Mouse (Mus musculus) lung, postnatal 0 days (tissue): Measurements from ENCODE around the gene Trim62. TPM values are rescaled to one million over a fixed set of nuclear protein-coding genes. Genes with fewer than 3 reads are reported as not detected.

Source experiments
- ATAC-seq: fragments of 200-750 bp; cut with Nextera tagmentation; 2 replicates; pipeline ENCODE4 v1.8.0; 2017; ENCODE audit warnings: moderate library complexity
- DNase-seq: peaks from one replicate; pipeline ENCODE4 v3.0.0-alpha.2; 2016; ENCODE audit warnings: low spot score
- H3K27ac ChIP-seq: fragments of 300-500 bp; sonication (generic); 2 replicates; pipeline ENCODE4 v1.5.1; 2014; ENCODE audit warnings: antibody characterized with exemption, mild to moderate bottlenecking, low read length, mixed read lengths
- H3K27me3 ChIP-seq: fragments of 300-500 bp; sonication (generic); replicated peaks from 2 replicates; pipeline ENCODE4 v1.6.1; 2014; ENCODE audit warnings: low read length, mixed read lengths; ENCODE audit not compliant: insufficient read depth
- H3K36me3 ChIP-seq: fragments of 300-500 bp; sonication (generic); 2 replicates; pipeline ENCODE4 v1.6.1; 2014; ENCODE audit warnings: low read length, mixed read lengths; ENCODE audit not compliant: insufficient read depth
- H3K4me1 ChIP-seq: fragments of 300-500 bp; sonication (generic); 2 replicates; pipeline ENCODE4 v1.6.1; 2014; ENCODE audit warnings: antibody characterized with exemption, low read depth, low read length, mixed read lengths; ENCODE audit not compliant: insufficient read depth
- H3K4me2 ChIP-seq: fragments of 300-500 bp; sonication (generic); replicated peaks from 2 replicates; pipeline ENCODE4 v1.6.1; 2014; ENCODE audit warnings: low read depth, mild to moderate bottlenecking, low read length, moderate library complexity, mixed read lengths
- H3K4me3 ChIP-seq: fragments of 300-500 bp; sonication (generic); 2 replicates; pipeline ENCODE4 v1.5.1; 2014; ENCODE audit warnings: low read depth, low read length
- H3K9ac ChIP-seq: fragments of 300-500 bp; sonication (generic); replicated peaks from 2 replicates; pipeline ENCODE4 v1.6.1; 2014; ENCODE audit warnings: low read depth, mild to moderate bottlenecking
- H3K9me3 ChIP-seq: fragments of 300-500 bp; sonication (generic); 2 replicates; pipeline ENCODE4 v1.6.1; 2016; ENCODE audit warnings: low read length, mixed read lengths
- CTCF ChIP-seq: IDR thresholded peaks from 2 replicates; pipeline ENCODE4 v1.5.1; 2016; ENCODE audit warnings: antibody characterized with exemption, mild to moderate bottlenecking
- EP300 ChIP-seq: IDR thresholded peaks from 2 replicates; pipeline ENCODE4 v1.6.1; 2016; ENCODE audit warnings: antibody characterized with exemption, mild to moderate bottlenecking, control low read depth
- WGBS: fragments of 180-500 bp; shearing (Covaris S2); extraction: QIAGEN DNeasy Blood & Tissue Kit; methylation state at CpG from one replicate; pipeline ENCODE4 v1.1.7; 2014; 5-methylcytosine and 5-hydroxymethylcytosine counted together
- polyA plus RNA-seq: library from polyadenylated mRNA; unstranded; fragments of >200 nt; fragmentation: Nextera tagmentation; extraction: Ambion mirVana; gene quantifications from 2 replicates; pipeline ENCODE4 v1.2.1, GENCODE M21; 2015

The Trim62 gene
- polyA plus RNA-seq, 1 experiment from 2014 or later: 3.3 TPM

- no peaks in the 10 kb centered on the region for H3K9me3 ChIP-seq
- H3K4me1 ChIP-seq: peaks cover 16% of the 10 kb centered on the region
- DNase-seq (no peak), ATAC-seq (no peak)
- no peak overlapping the region for H3K4me3 ChIP-seq
- no peak overlapping the region for H3K4me2 ChIP-seq
- no peak overlapping the region for H3K27ac ChIP-seq
- no peak overlapping the region for H3K9ac ChIP-seq
- TF ChIP-seq CTCF (no peak), EP300 (no peak)
- 93% methylated on average over 4 of the region's 4 CpGs for WGBS
- H3K27me3 ChIP-seq: no peaks in the 10 kb centered on the region
- no peaks in the 10 kb centered on the region for H3K36me3 ChIP-seq
These were observed 12.5 kb downstream of the Trim62 start for GRCm38 (mm10) chr4:128895841-128896240.

- Histone ChIP-seq H3K9ac (no peak overlapping the region), H3K27me3 (no peaks in the 10 kb centered on the region), H3K36me3 (no peaks in the 10 kb centered on the region), H3K4me3 (no peak overlapping the region), H3K27ac (no peak overlapping the region), H3K4me2 (no peak overlapping the region), H3K9me3 (no peaks in the 10 kb centered on the region), H3K4me1 (peaks cover 11% of the 10 kb centered on the region)
- ATAC-seq (no peak), DNase-seq (no peak)
- 90% methylated on average over 10 of the region's 10 CpGs for WGBS
- no peak for TF ChIP-seq CTCF
- TF ChIP-seq EP300: no peak
These were observed 13.3 kb downstream of the Trim62 start for GRCm38 (mm10) chr4:128896667-128897066.

GRCm38 (mm10) chr4:128897911-128898421 is 14.6 kb downstream of the Trim62 start:
- peak; percentile 64 for ATAC-seq
- peak; percentile 44 for DNase-seq
- Histone ChIP-seq H3K4me1 (peaks cover 9% of the 10 kb centered on the region; the same call in 1 of the 2 replicates), H3K27ac (no peak overlapping the region), H3K36me3 (no peaks in the 10 kb centered on the region), H3K27me3 (no peaks in the 10 kb centered on the region), H3K9ac (no peak overlapping the region), H3K9me3 (no peaks in the 10 kb centered on the region), H3K4me2 (no peak overlapping the region), H3K4me3 (no peak overlapping the region)
- 12% methylated on average over 6 of the region's 7 CpGs for WGBS
- TF ChIP-seq CTCF: no peak
- no peak for TF ChIP-seq EP300

- no peak overlapping the region for H3K4me2 ChIP-seq
- no peak overlapping the region for H3K4me3 ChIP-seq
- DNase-seq: peak; percentile 81
- peaks cover 4% of the 10 kb centered on the region; the same call in 1 of the 2 replicates for H3K36me3 ChIP-seq
- no peak overlapping the region for H3K9ac ChIP-seq
- TF ChIP-seq EP300 (no peak), CTCF (peak; percentile 28)
- no peaks in the 10 kb centered on the region for H3K27me3 ChIP-seq
- ATAC-seq: peak; percentile 73
- 10% methylated on average over 6 of the region's 6 CpGs for WGBS
- peak overlapping the region; percentile 32; the same call in 1 of the 2 replicates for H3K27ac ChIP-seq
- H3K4me1 ChIP-seq: peaks cover 9% of the 10 kb centered on the region; the same call in 1 of the 2 replicates
- H3K9me3 ChIP-seq: no peaks in the 10 kb centered on the region
These were observed 16.0 kb downstream of the Trim62 start for GRCm38 (mm10) chr4:128899332-128899731.

- no peak overlapping the region for H3K27ac ChIP-seq
- no peak for ATAC-seq
- WGBS: 84% methylated on average over 14 of the region's 14 CpGs
These were observed 17.1 kb downstream of the Trim62 start for GRCm38 (mm10) chr4:128900484-128900883.

GRCm38 (mm10) chr4:128902390-128902789 is 19.0 kb downstream of the Trim62 start:
- Histone ChIP-seq H3K36me3 (peaks cover 4% of the 10 kb centered on the region; the same call in 1 of the 2 replicates), H3K27me3 (no peaks in the 10 kb centered on the region), H3K9ac (no peak overlapping the region), H3K9me3 (no peaks in the 10 kb centered on the region), H3K4me1 (peaks cover 9% of the 10 kb centered on the region; the same call in 1 of the 2 replicates), H3K27ac (no peak overlapping the region), H3K4me3 (no peak overlapping the region), H3K4me2 (no peak overlapping the region)
- TF ChIP-seq EP300 (no peak), CTCF (no peak)
- 87% methylated on average over 8 of the region's 8 CpGs for WGBS
- ATAC-seq (no peak), DNase-seq (no peak)

More at GRCm38 (mm10) chr4:128900484-128900883, 17.1 kb downstream of the Trim62 start:
- Histone ChIP-seq H3K4me1 (peaks cover 9% of the 10 kb centered on the region; the same call in 1 of the 2 replicates), H3K4me3 (no peak overlapping the region), H3K27me3 (no peaks in the 10 kb centered on the region), H3K4me2 (no peak overlapping the region), H3K9ac (no peak overlapping the region), H3K9me3 (no peaks in the 10 kb centered on the region), H3K36me3 (peaks cover 4% of the 10 kb centered on the region; the same call in 1 of the 2 replicates)
- DNase-seq: no peak
- TF ChIP-seq EP300: no peak
- no peak for TF ChIP-seq CTCF
